Comparison of ENCODE assay signal across 9 mouse cellular contexts in genomic region chr3:126831418-126832138, GRCm38 (mm10).
DNase-seq lines count a peak whose midpoint lies in the region; ATAC-seq lines count a peak whose summit lies in the region.
"Had no signal": no experiment of that assay in that cellular context is flagged by ENCODE, and none has a peak within 500 bp of the region (broad histone marks: within the 10 kb centered on the region; RNA-seq: fewer than 3 reads in every experiment).

No protein-coding gene starts in this region.

- H3K9me3 ChIP-seq in heart, embryonic 12.5 days (replicated peaks), result no peaks in the 10 kb centered on the region
- H3K9me3 ChIP-seq in hindbrain, embryonic 14.5 days (ENCODE audit: control insufficient read depth, low read length), result no peaks in the 10 kb centered on the region
- H3K9me3 ChIP-seq: embryonic facial prominence, embryonic 12.5 days had no signal

- H3K27ac ChIP-seq in heart, embryonic 12.5 days (ENCODE audit: poor library complexity, severe bottlenecking), result peak overlapping the region; percentile 54
- H3K27ac ChIP-seq in hindbrain, embryonic 14.5 days, result no peak overlapping the region
- H3K27ac ChIP-seq: embryonic facial prominence, embryonic 12.5 days had no signal

- peak; percentile 77 to 81 for DNase-seq in adrenal gland, adult (ENCODE audit: inconsistent age in 2 of 2, low spot score in 1 of 2)
- DNase-seq in adrenal gland, postnatal 4 days (ENCODE audit: low spot score in 2 of 2), result no peak
- DNase-seq in right cerebral cortex, postnatal 14 days, result peak; percentile 6
- no peak for DNase-seq in right cerebral cortex, postnatal 10 days (ENCODE audit: low spot score in 2 of 2)
- DNase-seq in lung, postnatal 36 days, result peak; percentile 81
- DNase-seq in B cell, adult 2 months, result no peak
- no peak for DNase-seq in hindbrain, embryonic 14.5 days (ENCODE audit: low spot score)

- peaks cover 18% of the 10 kb centered on the region for H3K4me1 ChIP-seq in heart, embryonic 12.5 days (replicated peaks)
- 0 out of 2 replicates have a peak, but pooled peaks cover under 1% of the 10 kb centered on the region for H3K4me1 ChIP-seq in hindbrain, embryonic 14.5 days (replicated peaks; ENCODE audit: control insufficient read depth, insufficient read depth, low read length)
- H3K4me1 ChIP-seq: embryonic facial prominence, embryonic 12.5 days had no signal

- peak; percentile 82 for ATAC-seq in heart, embryonic 12.5 days (ENCODE audit: insufficient number of reproducible peaks, low FRiP score)
- ATAC-seq in hindbrain, embryonic 14.5 days (ENCODE audit: low FRiP score), result no peak

- no peak overlapping the region for H3K9ac ChIP-seq in heart, embryonic 12.5 days
- H3K9ac ChIP-seq in hindbrain, embryonic 14.5 days, result no peak overlapping the region
- H3K9ac ChIP-seq: embryonic facial prominence, embryonic 12.5 days had no signal

- H3K4me2 ChIP-seq in heart, embryonic 12.5 days, result no peak overlapping the region
- H3K4me2 ChIP-seq in hindbrain, embryonic 14.5 days (replicated peaks), result no peak overlapping the region
- H3K4me2 ChIP-seq: embryonic facial prominence, embryonic 12.5 days had no signal

- H3K36me3 ChIP-seq in heart, embryonic 12.5 days, result peaks cover 17% of the 10 kb centered on the region
- H3K36me3 ChIP-seq in hindbrain, embryonic 14.5 days (replicated peaks; ENCODE audit: control insufficient read depth, insufficient read depth), result peaks cover 3% of the 10 kb centered on the region; the same call in 1 of the 2 replicates
- H3K36me3 ChIP-seq: embryonic facial prominence, embryonic 12.5 days had no signal

- H3K27me3 ChIP-seq in heart, embryonic 12.5 days (replicated peaks), result no peaks in the 10 kb centered on the region
- H3K27me3 ChIP-seq in hindbrain, embryonic 14.5 days (ENCODE audit: control insufficient read depth, insufficient read depth, low read length), result no peaks in the 10 kb centered on the region
- H3K27me3 ChIP-seq: embryonic facial prominence, embryonic 12.5 days had no signal

- H3K4me3 ChIP-seq in heart, embryonic 12.5 days, result no peak overlapping the region
- no peak overlapping the region for H3K4me3 ChIP-seq in hindbrain, embryonic 14.5 days (replicated peaks; ENCODE audit: low read length)
- H3K4me3 ChIP-seq: embryonic facial prominence, embryonic 12.5 days had no signal

- WGBS in heart, embryonic 12.5 days, result 37% methylated on average over 6 of the region's 6 CpGs
- WGBS in hindbrain, embryonic 14.5 days, result 84% methylated on average over 6 of the region's 6 CpGs

Comparison
In these comparisons a context has a peak if more than half of its experiments do, and no peak if none do; other contexts are left out.
1. DNase-seq: peak in adrenal gland, adult (2 of 2), right cerebral cortex, postnatal 14 days (single experiment) and lung, postnatal 36 days (single experiment); none in adrenal gland, postnatal 4 days (0 of 2), right cerebral cortex, postnatal 10 days (0 of 2), B cell, adult 2 months (0 of 2) and hindbrain, embryonic 14.5 days (single experiment).